Mouse (Mus musculus): ENCODE data around the gene Wdr5.

Wdr5 gene

DNA sequence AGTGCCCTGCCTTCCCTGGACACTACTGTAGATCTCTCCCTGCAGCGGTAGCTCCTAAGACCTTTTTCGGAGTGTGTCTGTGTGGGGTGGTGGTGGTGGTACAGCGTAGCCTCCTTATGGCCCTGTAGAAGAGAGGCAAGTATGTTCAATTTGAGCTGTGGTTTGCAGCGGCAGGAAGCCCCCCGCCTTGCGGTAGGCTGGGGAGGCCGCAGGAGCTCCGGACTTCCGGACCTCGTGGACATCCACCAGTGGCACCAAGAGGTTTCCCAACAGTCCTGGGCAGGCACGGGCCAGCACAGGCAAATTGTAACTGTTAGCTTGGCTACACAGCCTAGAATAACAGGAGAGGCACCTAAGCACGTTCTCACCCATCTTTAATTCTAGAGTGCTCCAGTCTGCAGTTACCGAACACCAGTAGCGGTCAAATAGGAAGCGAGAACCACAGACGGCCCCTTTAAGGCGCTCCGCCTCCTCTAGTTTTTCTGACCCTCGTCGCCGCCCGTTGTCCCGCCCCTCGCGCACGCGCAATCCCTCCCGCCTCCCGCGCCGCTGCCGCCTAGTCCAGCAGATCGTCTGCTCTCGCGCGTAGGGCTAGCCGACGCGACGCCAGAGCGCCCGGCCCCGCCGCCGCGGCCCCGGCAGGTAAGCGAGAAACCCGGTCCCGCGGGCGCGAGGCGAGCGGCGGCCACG lies at the start of gene Wdr5:
Gene Wdr5 (plus strand): TSS at position 519 of the 690 bp plus-strand sequence.
- DNase-seq (ENCODE audit: low read depth) = peak; percentile 79

DNA sequence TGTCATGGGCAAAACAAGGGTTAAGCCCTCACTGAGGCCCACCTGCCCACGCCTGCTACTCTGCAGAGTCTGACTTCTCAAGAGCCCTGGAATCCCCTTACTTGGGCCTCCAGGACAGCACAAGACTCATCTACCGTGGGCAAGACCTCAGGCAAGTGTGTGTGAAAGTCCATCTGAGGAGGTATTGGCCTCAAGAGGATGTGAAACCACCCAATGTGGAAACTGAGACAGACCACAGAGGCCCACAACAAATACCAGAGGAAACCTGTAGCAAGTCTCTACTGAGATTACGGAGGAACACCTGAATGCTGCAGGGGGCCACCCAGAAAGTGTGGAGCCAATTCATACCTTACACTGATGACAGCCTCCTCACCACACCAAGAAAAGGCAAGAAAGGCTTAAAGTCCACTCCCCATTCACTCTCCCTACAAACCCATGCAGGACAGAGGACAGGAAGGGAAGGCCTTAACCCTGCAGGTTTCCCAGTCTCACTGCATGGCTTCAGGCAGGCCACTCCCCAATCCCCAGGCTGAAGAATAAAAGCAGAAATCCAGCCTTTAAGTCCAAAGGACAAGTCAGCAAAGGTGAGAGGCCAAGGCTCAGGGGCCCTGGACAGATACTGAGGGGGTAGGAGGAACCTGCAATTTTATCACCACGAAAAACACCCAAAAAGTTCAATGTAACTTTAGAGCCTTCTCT lies 45.5 kb upstream of the Wdr5 start:
- DNase-seq (ENCODE audit: low read depth) = no peak

DNA sequence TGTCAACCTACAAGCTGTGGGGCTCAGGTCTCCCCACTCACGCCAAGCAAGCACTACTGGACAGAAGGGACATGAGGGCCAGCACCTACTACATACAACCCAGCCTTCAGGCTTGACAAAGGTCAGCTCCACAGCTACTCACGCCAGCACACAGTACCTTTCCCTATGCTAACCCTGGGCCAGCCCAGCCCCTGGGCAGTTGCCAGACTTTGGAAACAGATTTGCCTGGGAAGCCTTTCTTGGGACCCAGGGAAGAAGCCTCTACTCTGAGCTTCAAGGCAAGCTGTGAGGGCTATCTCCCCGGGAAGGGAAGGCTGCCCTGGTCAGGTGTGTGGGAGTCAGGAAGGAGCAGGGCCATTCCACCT lies 45.0 kb upstream of the Wdr5 start:
- no peak for DNase-seq (ENCODE audit: low read depth)

DNA sequence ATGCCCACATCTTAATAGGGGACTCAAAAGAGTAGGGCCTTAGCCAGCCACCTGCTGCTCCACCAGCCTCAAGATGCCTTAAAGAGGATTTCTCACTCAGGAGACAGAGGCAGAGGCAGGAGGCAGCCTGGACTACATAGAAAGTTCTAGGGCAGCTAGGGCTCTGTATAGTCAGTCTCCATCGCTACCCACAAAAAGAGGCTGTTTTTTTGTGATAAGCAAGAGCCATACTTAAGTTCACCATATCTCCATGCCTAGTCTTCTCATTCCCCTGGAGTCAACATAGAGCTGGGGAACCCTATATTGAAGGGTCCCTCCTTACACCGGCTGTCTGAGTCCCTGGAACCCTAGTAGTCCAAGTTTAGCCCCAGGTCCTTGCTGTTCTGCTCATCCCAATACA lies 44.4 kb upstream of the Wdr5 start:
- DNase-seq (ENCODE audit: low read depth) = no peak

DNA sequence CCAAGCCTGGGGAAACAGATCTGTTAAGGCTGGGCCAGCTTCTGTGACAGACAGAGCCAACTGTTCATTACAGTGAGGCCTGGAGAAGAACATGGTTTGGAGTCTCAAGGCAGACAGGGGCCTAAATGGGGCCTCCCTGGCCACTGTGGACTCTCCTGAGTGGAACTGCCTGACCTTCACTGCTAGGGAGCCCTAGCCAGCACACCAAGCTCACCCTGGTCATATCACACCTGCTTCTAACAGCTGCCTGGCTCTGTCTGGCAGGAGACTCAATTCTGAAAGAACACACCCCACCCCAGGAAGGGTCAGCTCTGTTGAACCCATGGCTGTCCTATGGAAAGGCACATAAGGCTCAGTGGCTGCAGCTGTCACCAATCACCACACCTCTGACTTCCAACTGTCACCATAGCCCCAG lies 43.8 kb upstream of the Wdr5 start:
- DNase-seq (ENCODE audit: low read depth) = no peak

DNA sequence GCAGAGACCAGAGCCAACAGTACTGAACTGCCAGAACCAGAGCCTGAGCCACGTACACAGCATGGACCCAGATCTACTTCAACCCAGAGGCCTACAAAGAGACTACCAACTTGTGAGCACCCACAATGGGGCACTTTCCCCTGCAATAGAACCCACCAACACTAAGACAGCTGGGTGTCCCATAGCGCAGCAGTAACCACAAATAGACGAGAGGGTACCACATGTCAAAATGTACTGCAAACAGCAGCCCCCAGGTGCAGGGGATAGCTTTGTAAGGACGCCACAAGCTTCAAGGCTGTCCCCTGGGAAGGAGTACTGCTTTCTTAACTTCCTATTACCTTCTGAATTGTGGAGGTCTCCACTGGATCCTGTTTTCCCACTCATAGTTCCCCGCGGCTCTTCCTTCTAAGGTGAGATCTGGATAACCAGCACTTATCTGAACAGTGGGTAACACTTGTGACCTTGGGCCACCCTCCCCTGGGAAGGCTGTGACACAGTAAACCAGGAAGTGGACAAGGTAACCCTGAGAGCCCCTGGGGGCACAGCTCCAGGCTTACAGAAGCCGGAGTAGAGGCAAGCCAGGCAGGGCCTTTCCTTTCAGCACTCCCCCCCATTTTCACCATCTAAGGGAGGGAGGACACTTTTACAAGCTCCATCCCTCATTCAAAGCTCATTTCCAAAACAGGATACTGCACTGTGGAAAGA lies 41.7 kb upstream of the Wdr5 start:
- no peak for DNase-seq (ENCODE audit: low read depth)

DNA sequence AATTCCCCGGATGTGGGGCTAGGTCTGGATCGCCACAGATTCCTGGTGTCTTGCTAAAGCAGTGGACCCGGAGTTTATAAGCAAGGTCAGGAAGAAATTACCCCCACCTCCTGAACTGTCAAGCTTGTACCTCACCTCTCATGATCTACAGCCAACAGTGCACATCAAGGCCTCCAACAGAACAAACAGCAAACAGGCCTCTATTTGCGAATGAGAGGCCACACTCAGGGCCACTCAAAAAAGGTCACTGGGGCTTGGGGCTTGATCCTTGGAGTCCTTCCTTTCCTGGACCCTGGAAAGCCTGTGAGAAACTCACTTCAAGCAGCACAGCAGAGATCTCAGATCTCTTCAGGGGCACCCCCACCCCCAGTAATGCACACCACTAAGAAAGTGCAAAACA lies 41.0 kb upstream of the Wdr5 start:
- DNase-seq (ENCODE audit: low read depth) = no peak

DNA sequence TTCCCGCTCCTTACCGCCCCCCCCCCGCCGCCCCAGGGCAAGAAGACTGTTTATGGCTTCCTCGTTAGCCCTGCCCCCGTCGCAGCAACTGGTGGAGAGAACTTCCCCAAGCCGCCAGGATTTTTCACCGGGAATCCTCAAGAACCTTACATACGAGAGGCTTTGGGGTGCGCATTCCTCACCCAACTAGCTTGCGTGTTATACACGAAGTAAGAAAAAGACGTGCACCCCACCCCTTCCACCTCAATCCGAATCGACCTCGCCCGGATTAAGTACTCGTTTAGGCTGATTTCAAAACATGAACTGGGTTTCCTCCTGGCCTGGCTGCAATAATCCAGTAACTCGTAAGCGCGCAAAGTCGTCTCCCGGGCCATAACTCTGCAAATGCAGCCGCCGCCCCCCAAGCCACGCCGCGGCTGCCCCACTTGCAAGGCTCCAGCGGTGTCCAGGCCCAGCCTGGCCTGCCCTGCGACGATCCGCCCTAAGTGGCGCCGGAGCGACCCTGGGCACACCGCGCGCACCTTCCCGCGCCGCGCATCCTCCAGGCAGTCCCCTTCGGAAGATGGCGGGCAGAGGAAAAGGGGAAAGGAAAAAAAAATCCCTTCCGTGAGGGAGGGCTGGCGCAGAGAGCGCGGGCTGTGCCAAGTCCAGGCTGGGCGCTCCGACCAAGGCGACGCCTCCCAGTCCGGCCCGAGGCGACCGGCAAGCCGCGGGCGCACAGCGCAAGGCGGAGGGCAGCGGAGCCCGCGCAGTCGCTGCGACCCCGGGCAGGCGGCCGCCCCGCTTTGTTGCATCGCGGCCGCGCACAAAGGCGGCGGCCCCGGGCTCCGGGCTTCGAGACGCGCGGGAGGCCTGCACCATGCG lies 40.1 kb upstream of the Wdr5 start:
- no peak for DNase-seq (ENCODE audit: low read depth)

DNA sequence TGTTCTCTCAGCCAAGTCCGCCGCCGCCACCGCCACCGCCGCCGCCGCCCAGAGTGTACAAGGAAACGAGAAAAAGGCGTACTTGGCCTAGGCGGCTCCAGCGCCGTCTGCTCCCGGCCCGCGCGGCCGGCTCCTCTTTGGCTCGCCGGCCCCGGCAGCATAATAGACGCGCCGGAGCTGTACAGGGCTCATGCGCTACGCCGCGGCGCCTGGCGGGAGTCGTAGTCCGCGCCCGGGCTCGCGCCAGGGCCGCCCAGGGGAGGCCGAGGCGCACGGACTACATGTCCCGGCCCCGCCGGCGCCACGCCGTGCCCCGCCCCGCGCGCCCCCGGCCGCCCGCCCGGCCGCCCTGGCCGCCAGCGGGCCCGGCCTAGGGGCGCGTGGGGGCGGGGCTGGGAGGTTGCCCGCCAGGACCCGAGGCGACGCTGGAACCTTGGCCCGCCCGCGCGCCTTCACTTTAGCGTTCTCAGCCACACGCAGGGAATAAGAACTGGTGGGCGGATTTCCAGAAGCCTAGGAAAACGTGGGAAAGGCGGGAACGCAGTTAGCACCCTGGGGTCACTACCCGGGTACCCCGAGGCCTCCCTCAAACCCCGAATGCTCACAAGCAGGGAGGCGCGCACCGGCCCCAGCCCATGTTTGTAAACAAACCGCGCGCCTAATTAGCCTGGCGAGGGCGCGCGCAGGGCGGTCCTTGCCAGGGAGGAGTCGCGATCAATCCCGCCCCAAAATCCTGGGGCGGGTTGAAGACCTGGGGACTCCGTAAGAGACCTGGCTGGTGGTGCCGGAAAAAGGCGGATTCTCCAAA lies 39.3 kb upstream of the Wdr5 start:
- peak; percentile 79 for DNase-seq (ENCODE audit: low read depth)

DNA sequence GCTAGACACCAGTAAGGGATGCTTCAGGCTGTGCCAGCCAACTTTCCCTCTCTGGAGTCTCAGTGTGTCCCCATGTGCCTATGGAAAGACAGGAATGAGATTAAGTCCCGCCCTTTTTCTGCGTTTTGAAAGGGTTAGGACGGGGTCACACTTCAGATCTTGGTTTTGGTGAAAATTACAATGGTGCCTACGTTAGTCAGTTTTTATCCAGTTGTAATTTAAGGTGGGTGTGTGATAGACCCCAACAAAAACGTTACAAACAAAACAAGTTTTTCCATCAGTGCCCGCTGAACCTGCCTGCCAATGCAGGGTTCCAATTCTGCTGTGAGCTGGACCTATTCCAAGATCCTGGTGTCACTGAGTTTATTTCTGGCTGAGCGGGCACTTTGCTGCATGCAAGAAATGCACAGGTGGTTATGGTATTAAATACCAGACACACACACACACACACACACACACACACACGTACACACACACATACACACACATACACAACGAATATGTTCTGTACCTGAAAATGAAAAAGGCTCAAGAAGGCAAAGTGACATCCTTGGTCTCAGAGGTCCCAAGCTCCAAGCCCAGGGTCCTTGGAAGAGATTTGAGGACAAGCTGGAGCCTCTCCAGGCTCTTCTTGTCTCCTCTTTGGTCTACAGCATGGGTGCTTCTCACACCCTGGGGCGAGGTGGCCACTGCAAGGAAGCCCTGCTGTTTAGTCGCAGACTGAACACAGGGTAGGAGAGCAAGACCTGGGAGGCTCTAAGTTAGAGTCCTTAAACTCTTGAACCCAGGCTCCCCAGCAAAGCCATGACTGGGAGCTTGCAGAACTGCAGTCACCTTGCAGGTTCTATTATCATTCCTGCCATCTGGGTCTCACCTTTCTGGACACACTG lies 38.4 kb upstream of the Wdr5 start:
- DNase-seq (ENCODE audit: low read depth) = no peak

DNA sequence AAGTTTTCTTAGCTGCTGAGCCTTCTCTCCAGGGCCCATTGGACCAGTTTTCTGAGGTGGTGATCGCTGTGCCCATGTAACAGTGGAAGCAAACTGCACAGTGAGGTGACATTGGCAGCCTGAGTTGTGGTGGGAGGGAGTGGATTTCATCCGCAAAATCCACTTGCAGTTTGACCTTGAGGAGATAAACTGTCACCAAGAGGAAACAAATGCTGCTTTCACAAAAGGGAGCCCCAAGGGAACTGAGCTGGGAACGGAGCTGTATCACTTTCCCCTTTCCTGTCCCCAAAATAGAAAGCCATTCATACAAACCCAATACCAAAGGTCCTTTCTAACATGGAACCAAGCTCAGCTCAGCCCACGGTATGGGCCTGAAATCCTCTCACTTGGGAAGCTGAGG lies 35.1 kb upstream of the Wdr5 start:
- DNase-seq (ENCODE audit: low read depth) = no peak

DNA sequence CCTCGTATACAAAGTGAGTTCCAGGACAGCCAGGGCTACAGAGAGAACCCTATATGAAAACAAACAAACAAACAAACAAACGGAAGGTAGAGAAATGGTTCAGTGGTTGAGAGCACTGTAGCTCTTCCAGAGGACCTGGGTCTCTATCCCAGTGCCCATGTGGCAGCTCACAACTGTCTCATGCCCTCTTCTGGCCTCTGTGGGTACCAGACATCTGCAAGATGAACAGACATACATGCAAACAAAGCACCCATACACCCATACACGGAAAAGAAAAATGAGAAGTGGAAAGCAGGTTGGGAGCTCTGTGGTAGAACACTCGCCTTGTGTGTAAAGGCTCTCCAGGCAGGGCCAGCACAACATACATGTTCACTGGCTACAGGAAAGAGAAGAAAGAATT lies 34.6 kb upstream of the Wdr5 start:
- no peak for DNase-seq (ENCODE audit: low read depth)

DNA sequence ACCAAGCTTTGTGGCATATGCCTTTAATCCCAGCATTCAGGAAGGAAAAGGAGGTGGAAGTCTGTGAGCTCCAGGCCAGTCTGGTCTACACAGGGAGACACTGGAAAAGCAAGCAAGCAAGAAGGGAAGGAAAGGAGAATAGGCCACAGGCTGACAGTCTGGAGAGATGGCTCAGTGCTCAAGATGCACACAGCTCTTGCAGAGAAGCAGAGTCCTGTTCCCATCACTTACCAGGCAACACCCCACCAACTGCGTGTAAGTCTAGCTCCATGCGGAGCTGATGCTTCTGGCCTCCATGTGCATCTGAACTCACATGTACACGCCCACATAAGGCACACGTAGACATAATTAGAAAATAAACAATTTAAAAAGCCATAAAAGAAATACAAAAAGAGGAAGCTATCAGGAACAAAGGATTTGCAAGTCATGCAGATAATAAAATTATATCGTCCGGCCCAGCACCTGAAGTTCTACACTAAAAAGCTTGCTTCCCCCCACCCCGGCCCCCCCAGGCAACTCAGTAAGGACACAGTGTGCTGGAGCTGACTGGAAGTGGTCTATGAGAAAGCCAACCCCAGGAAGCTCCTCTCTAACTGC lies 32.6 kb upstream of the Wdr5 start:
- DNase-seq (ENCODE audit: low read depth) = no peak

DNA sequence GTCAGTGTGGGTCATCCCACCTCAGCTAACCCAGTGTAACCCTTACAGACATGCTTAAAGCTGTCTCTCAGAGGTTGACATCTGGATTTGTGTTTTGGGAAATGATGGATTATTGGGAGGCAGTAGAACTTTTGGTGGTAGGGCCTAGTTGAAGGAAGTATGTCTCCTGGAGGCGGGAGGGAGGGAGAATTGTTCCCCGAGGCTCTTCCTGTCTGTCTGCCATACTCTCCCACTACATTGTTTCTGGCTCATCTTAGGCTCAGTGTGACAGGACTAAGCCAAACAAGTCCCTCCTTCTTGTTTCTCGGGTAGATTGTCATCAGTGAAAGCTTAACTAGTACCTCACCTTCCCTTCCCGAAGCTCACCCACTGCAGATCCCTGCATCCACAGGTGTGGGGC lies 28.2 kb upstream of the Wdr5 start:
- no peak for DNase-seq (ENCODE audit: low read depth)

DNA sequence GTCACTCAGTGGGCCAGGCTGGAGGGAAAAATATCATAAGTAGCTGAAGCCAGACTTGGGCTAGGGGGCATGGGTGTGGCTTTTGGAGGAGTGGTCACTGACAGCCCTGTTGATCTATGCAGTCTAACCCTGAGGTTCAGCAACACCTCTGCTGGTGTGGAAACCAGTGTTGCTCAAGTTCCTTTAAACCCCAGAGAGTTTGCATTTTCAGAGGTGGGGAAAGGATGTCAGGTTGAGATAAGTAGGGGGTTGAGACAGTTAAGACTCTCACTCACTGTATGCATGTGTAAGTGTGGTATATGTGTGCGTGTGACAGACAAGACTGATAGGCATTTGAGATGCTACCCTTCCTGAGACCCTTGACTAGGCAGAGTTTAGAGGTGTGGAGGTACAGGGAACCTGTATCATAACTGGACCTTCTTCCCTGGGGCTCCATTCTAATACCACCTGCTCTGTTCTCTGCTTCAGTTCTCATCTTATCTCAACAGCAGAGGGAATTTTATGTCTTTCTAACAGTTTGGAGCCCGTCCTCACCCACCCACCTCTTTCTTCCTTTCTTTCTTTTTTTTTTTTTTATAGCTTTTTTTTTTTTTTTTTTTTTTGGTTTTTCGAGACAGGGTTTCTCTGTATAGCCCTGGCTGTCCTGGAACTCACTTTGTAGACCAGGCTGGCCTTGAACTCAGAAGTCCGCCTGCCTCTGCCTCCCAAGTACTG lies 27.5 kb upstream of the Wdr5 start:
- DNase-seq (ENCODE audit: low read depth) = peak; percentile 48

DNA sequence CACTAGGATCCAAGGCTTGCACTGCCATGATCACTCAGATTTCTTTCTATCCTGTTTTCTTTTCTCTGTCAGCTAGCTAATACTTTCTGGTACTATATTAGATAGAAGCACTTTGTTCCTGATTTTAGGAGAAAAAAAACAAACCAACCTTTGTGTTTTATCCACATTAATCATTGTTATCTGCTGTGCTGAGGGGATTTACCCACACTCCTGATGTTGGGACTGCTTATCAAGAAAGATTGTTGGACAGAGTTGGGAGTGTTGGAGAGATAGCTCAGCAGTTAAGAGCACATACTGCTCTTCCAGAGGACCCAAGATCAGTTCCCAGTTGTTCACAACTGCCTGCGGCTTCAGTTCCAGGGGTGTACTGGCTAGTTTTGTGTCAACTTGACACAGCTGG lies 26.6 kb upstream of the Wdr5 start:
- no peak for DNase-seq (ENCODE audit: low read depth)

DNA sequence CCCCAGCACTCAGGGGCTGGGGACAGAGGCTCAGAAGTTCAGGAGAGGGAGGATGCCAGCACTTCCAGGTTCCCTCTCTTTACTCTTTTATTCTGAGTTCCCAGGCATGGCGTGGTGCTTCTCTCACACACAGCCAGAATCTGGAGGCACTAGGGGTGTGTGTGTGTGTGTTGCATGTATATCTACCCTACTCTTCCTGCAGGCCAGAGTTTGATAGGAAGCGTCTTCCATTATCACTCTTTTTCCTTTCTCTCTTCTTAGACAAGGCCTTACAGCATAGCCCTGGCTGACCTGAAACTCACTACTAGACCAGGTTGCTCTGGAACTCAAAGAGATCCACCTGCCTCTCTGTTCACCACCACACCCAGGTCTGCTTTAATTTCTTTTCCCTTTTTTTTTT lies 24.0 kb upstream of the Wdr5 start:
- no peak for DNase-seq (ENCODE audit: low read depth)

DNA sequence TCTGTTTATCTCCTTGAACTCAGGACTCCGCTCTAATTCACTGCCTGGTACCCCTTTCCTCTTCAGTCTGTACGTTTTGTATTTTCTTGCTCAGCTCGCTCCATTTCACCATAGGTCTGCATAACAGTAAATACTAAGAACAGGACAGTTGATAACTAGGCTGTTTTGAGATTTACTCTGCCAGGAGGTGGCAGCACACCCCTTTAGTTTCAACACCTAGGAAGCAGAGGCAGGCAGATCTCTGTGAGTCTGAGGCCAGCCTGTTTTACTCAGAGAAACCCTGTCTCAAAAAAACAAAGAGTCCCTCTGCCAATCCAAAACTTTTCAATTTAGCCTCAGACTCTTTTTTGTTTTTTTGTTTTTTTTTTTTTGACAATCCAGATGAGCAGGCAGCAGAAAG lies 21.0 kb upstream of the Wdr5 start:
- DNase-seq (ENCODE audit: low read depth) = no peak

DNA sequence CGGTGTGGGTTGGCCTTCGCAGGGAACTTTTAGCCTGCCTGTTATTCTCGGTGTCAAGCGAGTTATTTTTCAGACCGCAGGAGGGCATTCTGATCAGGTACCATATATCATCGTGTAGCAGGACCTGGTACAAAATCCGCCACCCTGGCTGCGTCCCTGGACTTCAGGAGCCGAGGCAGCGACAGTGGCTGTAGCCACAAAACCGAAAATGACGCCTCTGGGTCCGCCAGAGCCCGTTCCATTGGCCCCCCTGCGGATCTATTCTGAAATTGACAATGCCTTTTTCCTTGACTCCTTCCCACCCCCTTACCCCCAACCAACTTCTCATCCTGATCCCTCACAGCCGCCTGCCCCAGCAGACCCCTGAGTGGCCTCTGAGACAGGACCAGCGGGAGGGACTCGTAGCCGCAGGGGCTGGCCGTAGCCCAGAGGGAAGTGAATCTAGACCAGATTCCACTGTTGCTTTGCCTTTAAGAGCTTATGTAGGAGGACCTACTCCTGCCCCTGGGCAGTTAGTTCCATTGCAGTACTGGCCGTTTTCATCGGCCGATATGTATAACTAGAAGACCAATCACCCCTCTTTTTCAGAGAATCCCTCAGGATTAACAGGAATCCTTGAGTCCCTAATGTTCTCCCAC lies 18.4 kb upstream of the Wdr5 start:
- no peak for DNase-seq (ENCODE audit: low read depth)
